Mouse (Mus musculus): Measurements from ENCODE around the gene Cuedc2.

DNA sequence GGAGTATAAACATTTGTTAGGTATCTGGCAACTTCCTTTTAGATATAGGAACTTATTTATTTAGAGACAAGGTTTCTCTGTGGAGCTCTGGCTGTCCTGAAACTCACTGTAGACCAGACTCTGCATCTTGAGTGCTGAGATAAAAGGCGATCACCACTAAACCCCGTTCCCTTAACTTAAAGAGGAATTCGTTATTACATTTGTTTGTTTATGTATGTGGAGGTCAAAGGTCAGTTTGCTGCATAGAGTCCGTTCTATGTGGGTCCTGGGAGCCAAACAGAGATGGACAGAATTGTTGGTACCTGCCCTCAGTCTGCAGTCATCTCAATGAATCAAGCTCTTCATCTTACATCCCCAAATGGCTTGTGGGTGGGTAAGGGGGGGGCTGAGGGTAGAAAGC lies 37.4 kb upstream of the Cuedc2 start:
- no peak for TF ChIP-seq CHD2 (IDR thresholded peaks at IDR 0.05; ENCODE audit: low read depth, low read length)
- TF ChIP-seq ZNF384 (IDR thresholded peaks at IDR 0.05; ENCODE audit: low read depth, low read length) = no peak
- TF ChIP-seq HCFC1 (IDR thresholded peaks at IDR 0.05; ENCODE audit: borderline replicate concordance, insufficient read depth, low read length) = no peak
- no peak for TF ChIP-seq ZC3H11A (IDR thresholded peaks at IDR 0.05; ENCODE audit: borderline replicate concordance, low read depth, low read length)
